In genomic region chr10:81414682-81415081, GRCm38 (mm10) we compare ENCODE assay signal across 8 mouse cellular contexts. TPM values are rescaled to one million over a fixed set of nuclear protein-coding genes. Genes with fewer than 3 reads are reported as not detected.
DNase-seq lines count a peak whose midpoint lies in the region; ATAC-seq and TF ChIP-seq lines count a peak whose summit lies in the region.

No protein-coding gene starts in this region.

- H3K4me3 ChIP-seq in brown adipose tissue, adult 24 weeks (ENCODE audit: insufficient read depth, low read depth, low read length) = no peak overlapping the region
- no peak overlapping the region for H3K4me3 ChIP-seq in hindbrain, embryonic 13.5 days
- 0 out of 2 replicates have a peak overlapping the region, but pooled peaks have one; percentile 31 for H3K4me3 ChIP-seq in liver, postnatal 0 days (ENCODE audit: low read depth, low read length)

- TF ChIP-seq EP300 in liver, postnatal 0 days (IDR thresholded peaks at IDR 0.05; ENCODE audit: low read depth) = no peak

- H3K4me2 ChIP-seq in hindbrain, embryonic 13.5 days = no peak overlapping the region; the same call in 1 of the 2 replicates
- peak overlapping the region; percentile 65 for H3K4me2 ChIP-seq in liver, postnatal 0 days (ENCODE audit: low read depth, low read length)

- H3K36me3 ChIP-seq in hindbrain, embryonic 13.5 days = peaks cover 11% of the 10 kb centered on the region
- peaks cover 2% of the 10 kb centered on the region; the same call in 1 of the 2 replicates for H3K36me3 ChIP-seq in liver, postnatal 0 days (replicated peaks; ENCODE audit: insufficient read depth, low read length)

- peak overlapping the region; percentile 56; the same call in 1 of the 2 replicates for H3K9ac ChIP-seq in hindbrain, embryonic 13.5 days
- peak overlapping the region; percentile 58; the same call in 1 of the 2 replicates for H3K9ac ChIP-seq in liver, postnatal 0 days (replicated peaks)

- no peaks in the 10 kb centered on the region for H3K9me3 ChIP-seq in hindbrain, embryonic 13.5 days
- no peaks in the 10 kb centered on the region for H3K9me3 ChIP-seq in liver, postnatal 0 days (ENCODE audit: low read length)

- TF ChIP-seq CTCF in liver, postnatal 0 days (IDR thresholded peaks at IDR 0.05; ENCODE audit: low read depth) = no peak

- no peak for ATAC-seq in hindbrain, embryonic 13.5 days (ENCODE audit: low FRiP score)
- ATAC-seq in liver, postnatal 0 days = no peak
- no peak for ATAC-seq in CD4-positive, CD25-positive, alpha-beta regulatory T cell, adult 4 months

- H3K27me3 ChIP-seq in hindbrain, embryonic 13.5 days = 0 out of 2 replicates have a peak, but pooled peaks cover 8% of the 10 kb centered on the region
- H3K27me3 ChIP-seq in liver, postnatal 0 days (ENCODE audit: insufficient read depth, low read length) = no peaks in the 10 kb centered on the region

- DNase-seq in cerebellum, adult 9-10 months = peak; percentile 70
- no peak for DNase-seq in cerebellum, postnatal 25 days
- DNase-seq in liver, postnatal 0 days = no peak
- no peak for DNase-seq in urinary bladder, adult 18-20 months (ENCODE audit: low spot score in 2 of 2)
- no peak for DNase-seq in urinary bladder, postnatal 25 days (ENCODE audit: low spot score)

- H3K4me1 ChIP-seq in brown adipose tissue, adult 24 weeks (ENCODE audit: control insufficient read depth, insufficient read depth, insufficient read length, low read length) = peaks cover 72% of the 10 kb centered on the region
- H3K4me1 ChIP-seq in hindbrain, embryonic 13.5 days (replicated peaks) = peaks cover 94% of the 10 kb centered on the region
- H3K4me1 ChIP-seq in liver, postnatal 0 days (ENCODE audit: insufficient read depth) = peaks cover 70% of the 10 kb centered on the region

- H3K27ac ChIP-seq in brown adipose tissue, adult 24 weeks (replicated peaks; ENCODE audit: low read depth, low read length) = peak overlapping the region; percentile 93
- no peak overlapping the region for H3K27ac ChIP-seq in hindbrain, embryonic 13.5 days
- peak overlapping the region; percentile 82 for H3K27ac ChIP-seq in liver, postnatal 0 days (ENCODE audit: low read depth)

RNA-seq across cellular contexts. Expression of gene Smim24, which starts 21.8 kb away (rescaled TPM):
- polyA plus RNA-seq in brown adipose tissue, adult 24 weeks (2012; ENCODE audit: insufficient read depth, insufficient read length, missing spikeins) = 1.9 and 5.3 TPM in 2 replicates
- polyA plus RNA-seq in hindbrain, embryonic 13.5 days (2015; fragmentation: Nextera tagmentation; extraction: Ambion mirVana) = 1.8 TPM in 2 replicates
- polyA plus RNA-seq in liver, postnatal 0 days (2015; fragmentation: Nextera tagmentation; extraction: Ambion mirVana) = 1.7 and 2.0 TPM in 2 replicates
- polyA plus RNA-seq in CD4-positive, CD25-positive, alpha-beta regulatory T cell, adult 4 months (2017; shearing (Covaris generic)) = 10 to 100 TPM in 1 of 2 experiments, 1 to 10 TPM in 1; 9.0 to 10.8 TPM

RNA-seq across cellular contexts. Expression of gene Gm48552, which starts 25.9 kb away (rescaled TPM):
- not detected in 2 replicates for polyA plus RNA-seq in brown adipose tissue, adult 24 weeks (2012; ENCODE audit: insufficient read depth, insufficient read length, missing spikeins)
- polyA plus RNA-seq in hindbrain, embryonic 13.5 days (2015; fragmentation: Nextera tagmentation; extraction: Ambion mirVana) = 2.0 and 2.3 TPM in 2 replicates
- not detected in 2 replicates for polyA plus RNA-seq in liver, postnatal 0 days (2015; fragmentation: Nextera tagmentation; extraction: Ambion mirVana)
- 1 to 10 TPM in 1 of 2 experiments, under 1 TPM in 1; 0.71 to 2.3 TPM for polyA plus RNA-seq in CD4-positive, CD25-positive, alpha-beta regulatory T cell, adult 4 months (2017; shearing (Covaris generic))

RNA-seq across cellular contexts. Expression of gene Gm48551, which starts 30.4 kb away (rescaled TPM):
- polyA plus RNA-seq in brown adipose tissue, adult 24 weeks (2012; ENCODE audit: insufficient read depth, insufficient read length, missing spikeins) = 2.4 TPM in 1 of 2 replicates, not detected in the other
- polyA plus RNA-seq in hindbrain, embryonic 13.5 days (2015; fragmentation: Nextera tagmentation; extraction: Ambion mirVana) = 6.5 and 8.1 TPM in 2 replicates
- polyA plus RNA-seq in liver, postnatal 0 days (2015; fragmentation: Nextera tagmentation; extraction: Ambion mirVana) = 0.40 and 0.70 TPM in 2 replicates
- polyA plus RNA-seq in CD4-positive, CD25-positive, alpha-beta regulatory T cell, adult 4 months (2017; shearing (Covaris generic)) = 1 to 10 TPM; 2.2 to 3.7 TPM

RNA-seq across cellular contexts. Expression of gene Dohh, which starts 30.5 kb away (rescaled TPM):
- polyA plus RNA-seq in brown adipose tissue, adult 24 weeks (2012; ENCODE audit: insufficient read depth, insufficient read length, missing spikeins) = 25.1 and 35.9 TPM in 2 replicates
- polyA plus RNA-seq in hindbrain, embryonic 13.5 days (2015; fragmentation: Nextera tagmentation; extraction: Ambion mirVana) = 72.1 and 74.8 TPM in 2 replicates
- polyA plus RNA-seq in liver, postnatal 0 days (2015; fragmentation: Nextera tagmentation; extraction: Ambion mirVana) = 39.3 and 42.1 TPM in 2 replicates
- 10 to 100 TPM in 1 of 2 experiments, 1 to 10 TPM in 1; 9.4 to 13.9 TPM for polyA plus RNA-seq in CD4-positive, CD25-positive, alpha-beta regulatory T cell, adult 4 months (2017; shearing (Covaris generic))

RNA-seq across cellular contexts. Expression of gene Fzr1, which starts 36.4 kb away (rescaled TPM):
- polyA plus RNA-seq in brown adipose tissue, adult 24 weeks (2012; ENCODE audit: insufficient read depth, insufficient read length, missing spikeins) = 9.3 and 10.3 TPM in 2 replicates
- 121 and 126 TPM in 2 replicates for polyA plus RNA-seq in hindbrain, embryonic 13.5 days (2015; fragmentation: Nextera tagmentation; extraction: Ambion mirVana)
- polyA plus RNA-seq in liver, postnatal 0 days (2015; fragmentation: Nextera tagmentation; extraction: Ambion mirVana) = 69.7 and 74.6 TPM in 2 replicates
- polyA plus RNA-seq in CD4-positive, CD25-positive, alpha-beta regulatory T cell, adult 4 months (2017; shearing (Covaris generic)) = 10 to 100 TPM; 12.3 to 16.4 TPM
